Mouse (Mus musculus): ENCODE measurements around the gene Papln.
A peak's percentile ranks its signal among the peaks of the same experiment; 100 is the strongest.

Gene Papln

DNA sequence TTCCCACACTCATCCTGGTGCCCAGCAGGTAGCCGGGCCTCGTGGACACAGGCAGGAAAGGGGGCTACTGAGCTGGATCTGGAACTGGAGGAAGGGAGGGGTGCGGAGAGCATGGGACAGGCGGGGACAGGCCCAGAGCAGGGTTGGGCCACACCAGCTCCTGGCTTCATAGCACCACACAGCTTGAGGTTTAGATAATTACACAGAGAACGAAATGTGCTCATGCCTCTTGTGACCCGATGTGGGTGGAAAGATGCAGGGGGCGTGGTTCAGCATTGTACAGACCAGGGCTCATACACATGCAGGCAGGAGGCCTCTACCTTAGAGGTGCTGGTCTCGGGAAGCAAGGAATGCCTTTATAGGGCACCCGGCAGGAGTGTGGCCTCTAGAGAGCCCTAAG, 4.4 kb downstream of the Papln start:
- DNase-seq (ENCODE audit: low read depth, low spot score): no peak

DNA sequence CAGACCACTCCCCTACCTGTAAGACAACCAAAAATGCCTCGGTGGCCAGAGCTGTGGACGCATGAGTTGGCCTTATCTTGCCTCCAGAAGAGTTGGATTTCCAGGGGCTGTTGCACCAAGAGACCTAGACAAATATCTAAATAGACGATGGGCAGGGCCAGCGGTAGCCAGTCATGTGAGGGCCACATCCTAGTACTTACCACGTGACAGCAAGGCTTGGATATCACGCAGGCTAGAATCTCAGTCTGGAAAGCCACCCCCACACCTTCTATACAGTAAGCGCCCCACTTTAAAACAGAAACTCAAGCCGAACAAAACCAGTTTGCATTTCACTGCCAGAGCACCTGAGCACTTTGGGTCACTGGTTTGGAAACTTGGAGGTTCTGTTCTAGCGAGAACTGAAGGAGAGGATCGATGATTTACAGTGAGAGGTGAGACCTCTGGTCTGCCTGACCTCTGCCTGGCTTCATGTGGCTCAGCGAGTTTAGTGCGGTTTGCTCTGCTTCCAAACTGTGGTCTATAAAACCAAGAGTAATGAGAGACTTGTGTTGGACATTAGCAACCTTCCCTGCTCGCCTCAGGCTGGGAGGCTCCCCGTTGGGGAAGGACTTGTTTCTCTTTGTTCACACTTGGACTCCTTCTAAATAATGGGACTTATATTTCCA, 4.9 kb downstream of the Papln start:
- no peak for DNase-seq (ENCODE audit: low read depth, low spot score)

GRCm38 (mm10) chr12:83770418-83771256, 7.2 kb downstream of the Papln start:
- peak; percentile 65 for DNase-seq (ENCODE audit: low read depth, low spot score)

DNA sequence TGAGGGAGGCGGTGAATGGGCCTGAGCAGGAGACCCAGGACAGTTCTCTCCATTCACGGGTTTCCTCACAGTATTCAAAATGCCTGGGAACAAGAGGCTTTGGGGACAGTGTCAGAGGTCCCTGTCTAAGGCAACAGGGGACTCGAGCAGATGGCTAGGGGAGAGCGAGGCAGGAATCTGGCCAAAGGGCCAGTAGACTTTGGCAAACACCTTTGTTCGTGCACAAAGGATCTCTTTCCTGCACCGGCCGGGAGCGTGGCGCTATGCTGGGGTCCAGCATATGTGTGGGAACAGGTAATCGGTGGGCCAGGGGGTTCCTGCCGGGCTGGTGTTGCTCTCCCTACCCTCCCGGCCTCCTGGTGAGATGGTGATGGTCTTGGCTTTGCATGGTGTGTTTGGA, 12.2 kb downstream of the Papln start:
- no peak for DNase-seq (ENCODE audit: low read depth, low spot score)

GRCm38 (mm10) chr12:83776766-83777165, 13.3 kb downstream of the Papln start:
- DNase-seq (ENCODE audit: low read depth, low spot score): no peak

DNA sequence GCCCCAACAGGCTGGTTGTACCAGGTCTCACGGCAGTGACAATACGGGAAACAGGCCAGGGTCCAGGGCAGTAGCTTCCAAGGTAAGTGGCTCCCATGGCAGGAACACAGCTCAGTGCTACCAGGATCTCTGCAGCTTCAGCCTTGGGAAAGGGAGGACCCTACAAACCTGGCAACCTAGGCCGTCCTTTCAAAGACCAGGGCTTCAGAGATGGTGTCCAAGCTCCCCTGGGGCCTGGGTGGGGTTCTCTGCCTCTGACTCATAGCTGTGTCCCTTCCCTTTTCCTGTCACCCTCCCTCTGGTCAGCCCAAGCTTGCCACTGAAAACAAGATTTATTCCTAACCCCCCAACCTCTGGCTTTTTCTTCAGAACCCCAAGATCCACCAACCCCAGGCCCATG, 16.7 kb downstream of the Papln start:
- DNase-seq (ENCODE audit: low read depth, low spot score): no peak

- no peak for DNase-seq (ENCODE audit: low read depth, low spot score)
These were observed 17.8 kb downstream of the Papln start for GRCm38 (mm10) chr12:83781204-83781603.

- no peak for DNase-seq (ENCODE audit: low read depth, low spot score)
These were observed 18.3 kb downstream of the Papln start for GRCm38 (mm10) chr12:83781640-83782278.

- no peak for DNase-seq (ENCODE audit: low read depth, low spot score)
These were observed 19.2 kb downstream of the Papln start for GRCm38 (mm10) chr12:83782669-83783068.

- DNase-seq (ENCODE audit: low read depth, low spot score): no peak
These were observed 21.9 kb downstream of the Papln start for GRCm38 (mm10) chr12:83785305-83785704.

DNA sequence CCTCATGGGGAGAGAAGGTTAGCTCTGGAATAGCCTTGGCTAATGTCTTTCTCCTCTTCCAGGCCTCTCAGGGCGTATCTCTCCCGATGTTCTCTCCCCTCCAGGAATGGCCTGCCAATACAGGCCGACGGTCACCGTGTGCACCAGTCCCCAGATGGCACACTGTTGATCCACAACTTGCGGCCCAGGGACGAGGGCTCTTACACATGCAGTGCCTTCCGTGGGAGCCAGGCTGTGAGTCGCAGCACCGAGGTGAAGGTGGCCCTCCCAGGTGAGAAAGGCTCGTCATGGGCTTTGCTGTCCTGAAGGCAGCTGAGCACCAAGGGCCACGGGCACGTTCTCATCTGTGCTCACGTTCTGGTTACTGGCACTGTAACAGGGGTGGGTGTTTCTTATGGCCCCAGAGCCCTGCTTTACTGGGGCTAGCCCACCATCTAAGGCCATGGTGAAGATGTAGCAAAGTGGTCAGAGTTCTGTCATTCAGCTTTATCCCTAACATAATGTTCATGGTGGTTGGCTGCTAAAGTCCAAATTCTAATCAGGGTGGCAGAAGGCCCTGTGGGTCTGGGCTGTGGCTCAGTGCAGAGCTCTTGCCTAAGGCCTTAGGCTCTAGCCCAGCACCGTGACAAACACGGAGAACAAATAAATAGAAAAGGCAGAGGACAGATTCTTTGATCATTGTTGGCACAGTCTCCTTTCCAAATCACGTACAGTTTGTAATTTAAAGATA, 25.8 kb downstream of the Papln start:
- DNase-seq (ENCODE audit: low read depth, low spot score): no peak

DNA sequence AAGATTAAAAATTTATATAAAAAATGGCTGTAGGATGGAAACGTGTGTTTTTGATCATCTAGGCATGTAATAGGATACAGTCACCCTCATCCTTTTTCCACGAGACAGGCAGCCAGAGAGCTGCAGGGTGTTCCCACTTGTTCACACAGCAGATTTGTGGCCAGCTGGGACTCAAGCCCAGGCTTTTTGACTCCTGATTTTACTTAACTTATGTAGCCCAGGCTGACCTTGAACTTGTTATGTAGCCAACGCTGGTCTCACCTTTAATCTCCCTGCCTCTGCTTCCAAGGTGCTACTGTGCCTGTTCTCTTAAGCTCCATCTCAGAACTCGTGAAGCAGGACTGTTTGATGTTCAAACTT, 26.3 kb downstream of the Papln start:
- DNase-seq (ENCODE audit: low read depth, low spot score): no peak

DNA sequence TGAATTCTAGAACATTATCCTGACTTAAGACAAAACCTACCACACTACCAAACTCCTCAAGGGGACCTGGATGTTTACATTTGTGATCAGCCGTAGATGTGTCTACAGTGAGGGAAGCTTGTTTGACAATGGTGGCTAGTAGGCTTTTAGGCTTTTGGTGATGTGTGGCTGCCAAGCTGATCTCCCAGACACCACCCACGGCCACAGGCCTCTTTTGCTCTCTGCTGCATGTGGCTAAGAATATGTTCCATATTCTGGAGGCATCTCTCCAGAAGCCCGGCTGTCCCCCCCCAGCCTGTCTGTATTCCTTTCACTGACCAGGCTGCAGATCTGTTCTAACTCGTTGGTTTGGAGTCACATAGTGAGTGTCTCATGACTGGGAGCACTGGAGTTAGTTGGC, 27.3 kb downstream of the Papln start:
- no peak for DNase-seq (ENCODE audit: low read depth, low spot score)

DNA sequence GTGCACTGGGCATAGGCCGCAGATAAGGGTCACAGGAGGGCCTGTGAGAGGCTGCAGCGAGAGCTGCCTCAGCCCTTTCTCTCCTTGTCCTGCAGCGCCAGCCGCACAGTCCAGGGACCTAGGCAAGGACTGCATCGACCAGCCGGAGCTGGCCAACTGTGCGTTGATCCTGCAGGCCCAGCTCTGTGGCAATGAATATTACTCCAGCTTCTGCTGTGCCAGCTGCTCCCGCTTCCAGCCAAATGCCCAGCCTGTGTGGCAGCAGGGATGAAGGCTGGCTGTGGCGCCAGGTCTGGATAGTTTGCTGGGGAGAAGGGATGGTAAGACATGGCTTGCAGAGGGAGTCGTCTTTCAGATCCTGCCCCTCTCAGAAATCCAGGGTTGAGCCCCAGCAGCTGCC, 28.3 kb downstream of the Papln start:
- DNase-seq (ENCODE audit: low read depth, low spot score): no peak

GRCm38 (mm10) chr12:83792706-83793410, 29.4 kb downstream of the Papln start:
- DNase-seq (ENCODE audit: low read depth, low spot score): no peak

GRCm38 (mm10) chr12:83795051-83795450, 31.6 kb downstream of the Papln start:
- no peak for DNase-seq (ENCODE audit: low read depth, low spot score)

- DNase-seq (ENCODE audit: low read depth, low spot score): no peak
These were observed 32.2 kb downstream of the Papln start for GRCm38 (mm10) chr12:83795586-83795985.

DNA sequence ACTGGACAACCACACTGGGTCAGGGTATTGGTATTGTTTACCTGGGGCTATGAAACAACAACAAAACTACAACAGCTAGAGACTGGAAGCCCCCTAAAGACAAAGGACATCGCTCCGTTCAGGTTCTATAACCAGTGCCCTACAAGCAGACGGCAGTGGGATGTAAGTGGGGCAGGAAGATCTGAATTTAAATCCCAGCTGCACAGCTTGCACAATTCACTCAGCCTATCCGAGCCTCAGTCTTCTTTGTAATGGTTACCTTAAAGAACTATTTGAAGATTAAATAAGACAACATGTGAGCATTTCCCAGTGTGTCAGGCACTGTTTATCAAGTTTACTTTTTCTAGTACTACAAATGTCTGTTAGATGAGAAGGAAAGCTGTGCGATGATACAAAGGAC, 34.9 kb downstream of the Papln start:
- DNase-seq (ENCODE audit: low read depth, low spot score): no peak

DNA sequence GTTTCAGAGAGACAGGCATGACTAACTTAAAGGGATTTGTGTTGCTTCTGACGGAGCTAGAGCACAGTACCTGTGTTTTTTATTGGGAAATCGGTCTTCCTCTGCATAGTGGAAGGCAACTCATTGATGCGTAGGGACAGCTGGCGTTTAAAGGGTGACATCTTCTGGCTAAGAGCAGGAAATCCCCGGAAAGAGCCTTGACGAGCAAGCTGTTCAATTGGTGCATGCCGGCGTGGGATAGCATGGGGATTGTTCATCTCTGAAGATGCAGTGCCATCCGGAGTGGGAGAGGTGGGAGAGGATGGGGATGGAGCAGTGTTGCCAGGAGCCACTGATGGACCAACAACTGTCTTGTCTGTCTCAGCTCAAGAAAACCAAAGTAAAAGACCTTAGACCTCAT, 37.5 kb downstream of the Papln start:
- no peak for DNase-seq (ENCODE audit: low read depth, low spot score)

GRCm38 (mm10) chr12:83803641-83804040, 40.2 kb downstream of the Papln start:
- DNase-seq (ENCODE audit: low read depth, low spot score): no peak

- no peak for DNase-seq (ENCODE audit: low read depth, low spot score)
These were observed 48.5 kb downstream of the Papln start for GRCm38 (mm10) chr12:83811901-83812300.

DNA sequence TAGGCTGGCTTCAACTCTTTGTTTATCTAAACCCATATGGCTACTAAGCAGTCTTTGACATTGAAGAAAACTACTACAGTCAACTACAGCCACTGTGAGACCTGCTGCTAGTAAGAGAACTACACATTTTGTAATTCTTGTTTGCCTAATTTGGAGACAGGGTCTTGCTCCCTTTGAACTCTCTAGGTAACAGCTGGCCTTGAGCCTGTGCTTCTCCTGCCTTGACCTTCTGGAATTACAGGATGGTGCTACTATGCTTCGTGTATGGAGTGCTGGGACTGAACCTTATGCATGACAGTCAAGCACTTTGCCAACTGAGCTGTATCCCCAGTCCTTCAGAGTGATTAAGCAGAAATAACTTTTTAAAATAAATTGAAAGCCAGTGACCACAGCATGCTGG, 53.2 kb downstream of the Papln start:
- no peak for DNase-seq (ENCODE audit: low read depth, low spot score)

Measured in CD4-positive, CD25-positive, alpha-beta regulatory T cell, adult 2 months (primary cell).